Mouse (Mus musculus) Patski (cell line): Measurements from ENCODE around the gene Gm20388. TPM values are rescaled to one million over a fixed set of nuclear protein-coding genes. Genes with fewer than 3 reads are reported as not detected.

Experiments used
- ATAC-seq: fragments of 100-300 bp; one replicate; pipeline ENCODE4 v1.8.0; 2021
- CTCF ChIA-PET: fragments of 350-600 bp; sonication (Branson Sonifier 250); formaldehyde crosslinking; loops from one replicate; lab custom pipeline; 2022; ENCODE audit warnings: inconsistent platforms; lab: Charles Lee
- POLR2A ChIA-PET: fragments of 350-600 bp; sonication (Branson Sonifier 250); formaldehyde crosslinking; loops from one replicate; lab custom pipeline; 2022; ENCODE audit warnings: antibody characterized with exemption, inconsistent platforms; lab: Charles Lee
- DNase-seq: peaks from one replicate; pipeline ENCODE4 v3.0.0-alpha.2; 2011; ENCODE audit warnings: low read depth, low spot score
- H3K27me3 ChIP-seq: fragments of 371-371 bp; one replicate; pipeline ENCODE4 v1.5.1; 2021
- CTCF ChIP-seq: fragments of 100-300 bp; IDR thresholded peaks from one replicate; pipeline ENCODE4 v1.5.1; 2021
- in situ Hi-C: fragments of 300-500 bp; cut with MboI; formaldehyde crosslinking; loops from 3 replicates; pipeline ENCODE4 v1.11.1; 2018; ENCODE audit warnings: low pct_unique_long_range_greater_than_20kb, mixed read lengths
- polyA plus RNA-seq: library from polyadenylated mRNA; unstranded; gene quantifications from one replicate; pipeline ENCODE4 v1.2.3, GENCODE M21; 2021

Gm20388 gene
- polyA plus RNA-seq, 1 experiment from 2014 or later = 86.7 TPM

DNA sequence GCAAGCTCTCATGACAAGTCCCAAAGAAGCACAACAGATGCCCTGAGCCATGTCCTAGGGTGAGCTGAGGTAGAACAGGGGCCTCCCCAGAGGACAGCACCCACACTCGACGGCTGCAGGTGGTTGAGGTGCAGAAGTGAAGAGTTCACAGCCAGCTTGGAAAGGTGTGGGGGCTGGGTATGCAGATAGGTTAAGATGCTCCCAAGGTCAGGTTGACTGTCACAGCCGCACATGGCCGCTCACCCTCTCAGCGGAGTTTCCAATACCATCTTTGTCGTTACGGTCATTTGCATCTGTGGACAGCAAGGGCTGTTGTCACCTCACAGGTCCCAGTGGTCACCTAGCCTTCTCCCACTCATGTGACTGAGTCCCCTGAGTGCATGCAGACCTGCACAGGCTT is 480.0 kb downstream of the Gm20388 start:
- no peak for DNase-seq
- no peaks in the 10 kb centered on the region for H3K27me3 ChIP-seq
- ChIA-PET POLR2A (no interaction called here), CTCF (interaction anchor here (1.3 kb wide), 1 partner anchor 14 kb away, joined by 3 read pairs; no protein-coding TSS in a partner anchor)
- in situ Hi-C loops = no loop called here
- no peak for ATAC-seq
- no peak for TF ChIP-seq CTCF

DNA sequence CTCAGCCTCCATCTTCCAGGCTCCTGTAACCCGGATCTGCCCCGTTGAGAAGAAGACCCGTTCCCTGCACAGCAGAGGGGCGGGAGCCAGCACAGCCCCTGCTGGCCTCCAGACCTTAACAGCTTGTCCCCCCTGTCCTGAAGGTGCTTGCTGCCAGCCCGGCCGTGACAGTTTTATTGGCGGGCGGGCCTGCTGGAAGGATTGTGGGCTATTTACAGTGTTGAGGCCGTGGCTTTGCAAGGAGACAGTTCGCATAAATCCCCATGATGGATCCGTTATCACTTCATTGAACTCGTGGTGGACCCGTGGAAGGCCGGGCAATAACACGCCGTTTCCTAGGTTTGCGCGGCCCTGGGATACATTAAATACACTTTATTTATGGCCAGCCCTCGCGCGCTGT is 481.2 kb downstream of the Gm20388 start:
- POLR2A ChIA-PET = no interaction called here
- no peak for DNase-seq

DNA sequence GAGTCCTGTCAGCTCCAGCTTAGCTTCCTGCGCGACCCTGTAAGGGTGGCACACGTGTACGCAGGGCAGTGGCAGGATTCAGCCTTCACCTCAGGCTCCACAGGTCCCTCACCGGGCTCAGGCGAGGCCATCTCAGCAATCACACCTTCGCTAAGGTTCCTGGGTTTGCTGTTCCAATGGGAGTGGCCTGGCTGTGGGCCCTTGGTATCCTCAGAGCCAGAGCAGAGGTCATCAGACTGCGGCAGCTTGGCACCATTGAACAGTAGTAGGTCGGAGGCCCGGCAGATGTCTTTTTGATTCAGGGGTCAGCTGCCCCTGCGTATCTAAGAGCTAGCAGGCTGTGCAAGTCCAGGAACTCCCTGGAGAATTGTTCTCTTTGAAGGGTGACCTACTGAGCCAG is 482.4 kb downstream of the Gm20388 start:
- ATAC-seq (no peak), DNase-seq (no peak)
- H3K27me3 ChIP-seq = no peaks in the 10 kb centered on the region
- POLR2A ChIA-PET = no interaction called here
- in situ Hi-C loops = no loop called here
- CTCF ChIA-PET = no interaction called here
- TF ChIP-seq CTCF = no peak

More for the DNA sequence above, 481.2 kb downstream of the Gm20388 start:
- CTCF ChIA-PET = no interaction called here
- in situ Hi-C loops = no loop called here
- ATAC-seq = no peak
- no peak for TF ChIP-seq CTCF
- no peaks in the 10 kb centered on the region for H3K27me3 ChIP-seq

DNA sequence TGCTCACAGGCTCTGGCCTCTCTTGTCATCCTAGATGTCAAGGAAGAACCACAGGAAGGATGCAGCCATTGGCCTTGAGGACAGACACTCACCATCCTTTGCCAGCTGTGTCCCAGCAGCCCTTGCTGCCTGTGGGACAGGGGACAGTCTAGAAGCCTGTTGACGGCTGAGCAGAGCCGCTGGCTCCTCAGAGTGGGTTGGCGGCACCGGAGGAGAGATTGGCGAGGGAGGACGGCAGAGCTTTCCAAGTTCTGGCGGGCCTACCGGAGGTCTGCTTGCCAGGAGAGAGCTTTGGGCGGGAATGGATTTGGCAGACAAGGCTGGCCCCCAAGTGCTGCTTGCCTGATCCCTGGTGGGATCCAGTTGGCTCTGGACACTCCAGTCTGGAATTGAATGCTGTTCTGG is 483.2 kb downstream of the Gm20388 start:
- ATAC-seq = no peak
- in situ Hi-C loops = no loop called here
- no peak for DNase-seq
- TF ChIP-seq CTCF = no peak
- CTCF ChIA-PET = interaction anchor here (1.3 kb wide), 1 partner anchor 9 kb away, joined by 3 read pairs; no protein-coding TSS in a partner anchor
- POLR2A ChIA-PET = no interaction called here
- H3K27me3 ChIP-seq = no peaks in the 10 kb centered on the region

DNA sequence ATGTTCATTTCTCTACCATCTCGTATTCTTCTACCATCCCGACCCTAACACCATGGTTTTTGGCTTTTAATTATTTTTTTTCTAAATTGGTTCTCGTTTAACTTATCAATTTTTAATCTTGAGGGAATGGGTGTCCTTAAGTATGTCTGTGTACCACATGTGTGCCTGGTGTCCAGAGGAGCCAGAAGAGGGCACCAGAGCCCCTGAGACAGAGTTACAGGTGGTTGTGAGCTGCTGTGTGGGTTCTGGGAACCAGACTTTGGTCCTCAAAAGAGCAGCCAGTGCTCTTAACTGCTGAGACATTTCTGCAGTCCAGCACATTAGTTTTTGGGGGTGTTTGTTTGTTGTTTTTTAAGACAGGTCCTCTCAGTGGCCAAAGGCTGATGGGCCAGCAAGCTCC is 485.3 kb downstream of the Gm20388 start:
- in situ Hi-C loops = no loop called here
- CTCF ChIA-PET = interaction anchor here (1.1 kb wide), 1 partner anchor 139 kb away, joined by 3 read pairs; no protein-coding TSS in a partner anchor
- POLR2A ChIA-PET = no interaction called here
- no peaks in the 10 kb centered on the region for H3K27me3 ChIP-seq
- ATAC-seq (no peak), DNase-seq (no peak)
- TF ChIP-seq CTCF = no peak

DNA sequence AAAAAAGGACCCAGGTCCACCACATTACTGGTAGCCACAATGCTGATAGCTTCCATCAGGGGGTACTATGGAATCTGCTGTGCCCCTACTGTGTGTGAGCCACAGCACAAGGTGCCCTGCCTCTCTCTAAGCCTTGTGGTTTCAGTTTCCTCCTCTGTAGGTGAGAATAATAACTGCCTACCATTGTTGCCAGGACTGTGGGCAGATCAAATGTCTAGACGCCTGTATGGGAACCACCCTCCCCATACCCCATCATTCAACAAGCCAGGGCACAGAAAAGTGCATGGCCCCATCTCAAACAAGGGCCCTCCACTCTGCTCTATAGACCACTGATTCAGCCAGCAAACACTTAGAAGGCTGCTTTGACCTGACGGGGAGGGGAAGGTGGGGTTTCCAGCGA is 486.1 kb downstream of the Gm20388 start:
- no peak for DNase-seq
- POLR2A ChIA-PET = no interaction called here
- H3K27me3 ChIP-seq = no peaks in the 10 kb centered on the region
- TF ChIP-seq CTCF = no peak
- in situ Hi-C loops = no loop called here
- ATAC-seq = no peak
- CTCF ChIA-PET = interaction anchor here (1.1 kb wide), 1 partner anchor 138 kb away, joined by 3 read pairs; no protein-coding TSS in a partner anchor

DNA sequence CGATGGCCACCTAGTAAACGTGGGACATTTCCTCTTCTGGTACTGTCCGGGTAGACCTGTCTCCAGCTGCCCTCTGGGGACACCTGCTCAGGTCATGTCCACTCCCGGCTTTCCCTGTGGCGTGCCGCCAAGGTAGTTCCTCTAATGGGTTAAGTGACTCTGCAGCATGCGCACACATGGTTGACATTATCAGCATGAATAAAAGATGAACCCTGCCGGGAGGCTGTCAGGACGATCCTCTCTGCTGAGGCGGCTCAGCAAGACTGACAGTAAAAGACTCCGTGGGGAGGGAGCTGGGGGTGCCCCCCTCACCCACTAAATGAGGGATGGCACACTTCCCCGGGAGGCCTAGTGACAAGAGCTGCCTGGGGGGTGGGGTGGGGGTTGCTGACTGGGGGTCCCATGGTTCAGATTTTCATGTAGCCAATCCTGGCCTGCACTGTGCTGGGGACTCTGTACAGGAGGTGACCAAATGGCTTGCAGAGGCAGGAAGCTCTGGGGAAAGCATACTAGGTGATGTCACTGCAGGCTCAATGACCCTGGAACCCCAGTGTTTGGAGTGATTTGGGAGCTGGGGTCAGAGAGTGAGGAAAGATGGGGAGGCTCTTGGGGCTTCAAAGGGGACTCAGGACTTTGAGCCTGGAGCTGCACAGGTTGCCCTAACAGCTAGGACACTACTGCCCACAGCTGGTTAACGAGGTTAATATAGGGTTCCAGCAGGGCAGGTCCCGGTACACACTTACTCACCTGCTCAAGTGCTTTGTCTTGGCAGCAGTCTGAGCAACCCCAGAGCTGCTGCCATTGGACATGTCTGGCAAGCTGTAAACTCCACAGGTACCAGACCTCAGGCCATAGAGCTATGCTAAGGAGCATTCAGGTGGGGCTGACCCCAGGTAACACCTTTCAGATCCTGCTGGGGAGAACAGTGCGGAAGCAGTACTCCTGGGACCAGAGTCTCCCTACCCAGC is 487.1 kb downstream of the Gm20388 start:
- H3K27me3 ChIP-seq = no peaks in the 10 kb centered on the region
- DNase-seq = no peak
- no peak for TF ChIP-seq CTCF
- in situ Hi-C loops = no loop called here
- ATAC-seq = no peak
- ChIA-PET CTCF (no interaction called here), POLR2A (no interaction called here)

DNA sequence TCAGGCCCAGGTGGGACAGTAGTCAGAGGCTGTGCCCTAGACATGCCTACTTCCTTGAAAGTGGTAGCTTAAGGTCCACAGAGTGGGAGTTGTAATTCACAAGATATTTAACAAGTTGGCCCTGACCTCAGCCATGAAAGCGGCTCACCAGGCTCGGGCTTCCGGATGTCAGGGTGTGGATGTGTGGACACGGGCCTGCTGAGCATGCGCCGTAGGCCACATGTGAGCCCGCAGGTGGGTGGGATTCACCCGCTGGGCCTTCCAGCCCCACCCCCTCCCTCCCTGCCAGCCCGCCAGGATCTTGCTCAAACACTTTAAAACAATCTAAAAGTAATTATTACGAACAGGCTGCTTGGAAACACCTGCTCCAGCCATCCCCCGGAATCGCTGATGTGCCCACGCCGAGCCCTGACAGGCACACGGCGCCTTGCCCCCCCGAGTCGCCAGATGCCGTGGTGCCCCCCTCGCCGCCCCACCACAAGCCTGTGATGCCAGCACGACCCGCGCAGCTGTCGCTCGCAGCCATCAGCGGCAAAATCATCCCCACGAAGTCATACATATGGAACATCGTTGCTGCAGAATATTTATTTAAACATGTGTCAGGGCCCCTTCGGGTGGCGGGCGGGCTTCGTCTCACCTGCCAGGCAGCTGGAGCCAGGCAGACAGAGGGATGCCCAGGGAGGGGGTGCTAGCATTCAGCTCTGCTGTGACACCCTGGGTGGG is 488.7 kb downstream of the Gm20388 start:
- H3K27me3 ChIP-seq = no peaks in the 10 kb centered on the region
- CTCF ChIA-PET = no interaction called here
- in situ Hi-C loops = no loop called here
- POLR2A ChIA-PET = no interaction called here
- ATAC-seq (no peak), DNase-seq (no peak)
- no peak for TF ChIP-seq CTCF

DNA sequence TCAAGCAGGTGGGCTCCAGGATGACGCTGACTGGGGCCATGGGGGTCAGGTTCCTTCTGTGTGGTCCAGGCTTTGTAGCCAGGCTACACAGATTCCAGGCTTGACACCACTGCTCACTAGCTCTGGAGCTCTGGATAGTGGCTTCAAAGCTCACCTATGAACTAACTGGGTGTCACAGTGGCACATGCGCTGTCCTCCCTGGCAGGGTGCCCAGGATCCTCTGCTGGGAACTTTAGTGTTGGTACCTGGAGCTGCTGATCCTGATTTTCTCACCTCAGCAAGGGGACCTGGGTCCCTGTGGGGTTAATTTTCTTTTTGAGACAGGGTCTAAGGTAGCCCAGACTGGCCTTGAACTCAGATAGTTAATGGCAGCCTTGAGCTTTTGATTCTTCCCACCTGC is 490.6 kb downstream of the Gm20388 start:
- CTCF ChIA-PET = interaction anchor here (0.9 to 1.0 kb wide), 2 partner anchors 10 to 16 kb away, joined by 3 read pairs; no protein-coding TSS in a partner anchor
- TF ChIP-seq CTCF = no peak
- DNase-seq = no peak
- H3K27me3 ChIP-seq = no peaks in the 10 kb centered on the region
- in situ Hi-C loops = no loop called here
- POLR2A ChIA-PET = no interaction called here
- ATAC-seq = no peak

DNA sequence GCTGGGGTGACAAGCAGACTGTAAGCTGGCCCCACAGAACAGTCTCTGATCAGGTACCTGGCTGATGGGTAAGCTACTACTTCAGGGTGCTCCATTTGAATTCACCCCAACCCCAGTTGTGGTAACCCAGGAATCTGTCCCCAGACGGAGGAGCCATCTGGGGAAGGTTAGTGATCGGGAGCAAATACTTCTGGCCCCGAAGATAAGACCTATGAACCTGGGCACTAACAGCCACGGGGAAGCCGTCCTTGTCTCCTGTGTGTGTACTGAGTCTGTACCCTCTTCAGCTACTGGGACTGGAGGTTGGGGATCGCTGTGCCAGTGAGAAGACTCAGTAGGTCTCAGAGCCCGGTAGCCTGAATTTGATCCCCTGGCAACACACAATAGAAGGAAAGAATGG is 491.1 kb downstream of the Gm20388 start:
- in situ Hi-C loops = no loop called here
- TF ChIP-seq CTCF = no peak
- ATAC-seq = no peak
- POLR2A ChIA-PET = no interaction called here
- CTCF ChIA-PET = interaction anchor here (0.9 to 1.0 kb wide), 2 partner anchors 10 to 17 kb away, joined by 3 read pairs; no protein-coding TSS in a partner anchor
- no peaks in the 10 kb centered on the region for H3K27me3 ChIP-seq
- DNase-seq = no peak
